Mouse (Mus musculus) megakaryocyte, embryonic 14.5 days (primary cell): Measurements from ENCODE around the gene St6galnac3. TPM values are rescaled to one million over a fixed set of nuclear protein-coding genes. Genes with fewer than 3 reads are reported as not detected.
A peak's percentile ranks its signal among the peaks of the same experiment; 100 is the strongest.
"Not testable (repeated sequence)": the region's sequence is repeated elsewhere in the genome, so short reads cannot be mapped to it uniquely, and the experiment has no call there.

ENCODE experiments used
- H3K27me3 ChIP-seq: replicated peaks from 2 replicates; pipeline ENCODE3; 2012; ENCODE audit warnings: inconsistent platforms
- H3K36me3 ChIP-seq: replicated peaks from 2 replicates; pipeline ENCODE3; 2012; ENCODE audit warnings: low read length, inconsistent platforms, mixed read lengths
- H3K4me1 ChIP-seq: 2 replicates; pipeline ENCODE4 v1.6.1; 2012; ENCODE audit warnings: inconsistent platforms
- H3K4me3 ChIP-seq: replicated peaks from 2 replicates; pipeline ENCODE3; 2012; ENCODE audit warnings: moderate library complexity, mild to moderate bottlenecking, inconsistent platforms
- H3K9me3 ChIP-seq: 2 replicates; pipeline ENCODE4 v1.6.1; 2012; ENCODE audit warnings: inconsistent platforms
- FLI1 ChIP-seq: IDR thresholded peaks from 2 replicates; pipeline ENCODE4 v1.6.1; 2012; ENCODE audit warnings: low read length, inconsistent platforms, mixed read lengths
- GATA1 ChIP-seq: IDR thresholded peaks from 3 replicates; pipeline ENCODE4 v1.6.1; 2012; ENCODE audit warnings: mixed read lengths, low read length, inconsistent platforms, borderline replicate concordance
- polyA plus RNA-seq: library from polyadenylated mRNA; stranded (reverse); fragments of >175 nt; gene quantifications from 2 replicates; pipeline ENCODE4 v1.2.3, GENCODE M21; 2012; ENCODE audit warnings: low replicate concordance; ENCODE audit not compliant: insufficient read depth

St6galnac3 gene
- polyA plus RNA-seq, result 0.04 and 1.9 TPM in 2 replicates

DNA sequence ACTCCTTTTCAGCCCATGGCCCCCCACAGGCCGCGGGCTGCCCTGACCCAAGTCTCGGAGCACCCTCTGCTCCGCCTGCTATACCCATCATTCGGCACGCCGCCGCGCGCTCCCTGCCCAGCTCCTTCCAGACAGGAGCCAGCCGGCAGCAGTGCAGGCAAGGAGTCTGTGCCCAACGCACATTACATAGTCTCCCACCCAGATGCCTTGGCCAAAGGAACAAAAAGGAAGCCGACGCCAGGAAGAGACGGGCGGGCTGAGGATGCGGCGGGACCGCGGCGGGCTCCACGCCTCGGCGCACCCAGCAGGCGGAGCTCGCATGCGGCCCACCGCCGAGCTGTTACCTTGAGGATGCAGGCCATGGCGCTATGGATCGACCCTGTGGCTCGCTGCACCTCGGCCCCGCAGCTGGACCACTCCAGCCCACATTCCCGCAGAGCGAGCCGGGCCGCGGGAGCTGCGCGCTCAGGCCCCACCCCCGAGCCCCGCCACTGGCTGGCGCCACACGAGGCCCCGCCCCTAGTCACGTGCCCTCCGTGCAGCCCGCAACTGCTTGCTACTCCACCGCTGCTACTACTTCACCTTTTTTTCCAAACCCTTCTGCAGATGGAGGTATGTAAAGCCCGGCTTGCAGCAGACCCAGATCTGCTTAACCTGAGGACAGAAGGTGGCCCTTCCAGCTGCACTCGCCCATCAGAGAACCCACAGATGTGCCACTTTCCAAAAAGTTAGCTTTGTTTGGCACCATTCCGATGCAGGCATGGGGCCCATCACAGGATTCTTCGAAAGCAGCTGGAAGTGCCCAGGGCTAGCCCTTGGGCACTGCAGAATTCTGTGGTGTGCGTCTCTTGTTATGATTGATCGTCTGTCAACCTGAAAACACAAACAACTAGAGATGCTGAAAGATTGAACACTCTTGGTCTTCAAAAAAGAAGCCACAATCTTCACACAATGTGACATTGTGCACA, at the start of gene St6galnac3:
St6galnac3 (minus strand) TSS at position 474 of the 968 bp plus-strand sequence.
- TF ChIP-seq FLI1, result no peak
- no peak for TF ChIP-seq GATA1
- no peaks in the 10 kb centered on the region for H3K36me3 ChIP-seq
- H3K27me3 ChIP-seq, result peaks cover 32% of the 10 kb centered on the region
- no peaks in the 10 kb centered on the region for H3K9me3 ChIP-seq
- peak within 1 kb of the TSS; percentile 96 for H3K4me3 ChIP-seq
- H3K4me1 ChIP-seq, result peaks cover 67% of the 10 kb centered on the region

DNA sequence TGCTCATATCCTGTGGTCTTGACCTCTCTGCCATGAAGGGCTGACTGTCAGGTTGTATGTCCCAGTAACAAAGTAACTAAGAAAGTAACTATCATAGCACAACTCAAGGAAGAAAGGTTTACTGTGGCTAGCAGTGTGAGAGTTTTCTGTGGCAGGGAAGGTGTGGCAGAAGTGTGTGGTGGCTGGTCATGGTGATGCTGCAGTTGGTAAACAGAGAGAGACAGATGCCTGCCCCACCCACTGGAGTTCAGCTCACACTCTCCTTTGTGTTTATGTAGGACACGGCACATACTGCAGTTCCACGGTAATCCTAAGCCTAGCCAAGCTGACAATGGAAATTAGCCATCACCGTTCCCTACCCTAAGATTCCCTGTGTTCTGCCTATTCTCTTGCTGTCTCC, 49.6 kb upstream of the St6galnac3 start:
- no peak overlapping the region for H3K4me3 ChIP-seq
- peaks cover 49% of the 10 kb centered on the region for H3K27me3 ChIP-seq
- TF ChIP-seq GATA1 (no peak), FLI1 (no peak)
- H3K9me3 ChIP-seq, result no peaks in the 10 kb centered on the region
- no peaks in the 10 kb centered on the region for H3K36me3 ChIP-seq
- peaks cover 5% of the 10 kb centered on the region; the same call in 1 of the 2 replicates for H3K4me1 ChIP-seq

DNA sequence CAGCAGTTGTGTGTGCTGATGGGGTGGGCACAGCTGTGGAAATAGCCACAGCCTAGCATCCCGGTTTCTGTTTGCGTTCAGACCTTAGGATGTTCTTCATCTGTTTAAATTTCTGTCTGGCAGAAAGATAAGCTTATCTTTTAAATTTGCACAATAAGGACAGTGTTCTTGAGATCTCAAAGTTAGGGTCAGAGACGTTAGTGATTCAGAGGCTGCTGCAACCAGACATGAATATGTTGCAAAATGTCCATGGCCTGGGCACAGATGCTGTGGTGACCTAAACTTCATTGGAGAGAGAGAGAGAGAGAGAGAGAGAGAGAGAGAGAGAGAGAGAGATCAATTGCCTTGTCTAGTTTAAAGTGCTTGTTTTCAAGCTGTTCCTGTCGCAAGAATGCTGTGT, 46.5 kb upstream of the St6galnac3 start:
- Histone ChIP-seq H3K4me3 (no peak overlapping the region), H3K27me3 (peaks cover 33% of the 10 kb centered on the region)

DNA sequence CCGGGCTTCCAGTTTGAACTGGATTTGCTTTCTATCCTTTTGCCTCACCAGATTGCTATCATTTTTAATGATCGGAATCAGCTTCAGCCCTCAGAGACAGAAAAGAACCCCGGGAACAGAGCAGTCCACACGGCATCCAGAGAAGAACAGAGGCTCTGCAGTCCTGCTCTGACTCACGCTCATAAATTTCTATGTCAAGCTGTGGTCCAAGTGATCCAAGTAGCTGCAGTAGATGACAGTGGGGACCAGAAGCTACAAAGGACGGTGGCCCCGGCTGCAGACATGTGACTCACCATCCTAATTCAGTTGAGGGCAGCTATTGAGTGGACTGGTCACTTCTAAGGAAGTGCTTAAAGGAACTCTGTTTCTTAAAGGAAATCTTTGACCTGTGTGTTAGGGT, 45.6 kb upstream of the St6galnac3 start:
- Histone ChIP-seq H3K4me3 (no peak overlapping the region), H3K4me1 (peaks cover 5% of the 10 kb centered on the region; the same call in 1 of the 2 replicates), H3K27me3 (peaks cover 33% of the 10 kb centered on the region), H3K9me3 (peaks cover 12% of the 10 kb centered on the region), H3K36me3 (no peaks in the 10 kb centered on the region)
- TF ChIP-seq GATA1 (no peak), FLI1 (no peak)

More for the DNA sequence above, 46.5 kb upstream of the St6galnac3 start:
- TF ChIP-seq GATA1, result no peak
- no peak for TF ChIP-seq FLI1
- Histone ChIP-seq H3K36me3 (no peaks in the 10 kb centered on the region), H3K4me1 (peaks cover 5% of the 10 kb centered on the region; the same call in 1 of the 2 replicates), H3K9me3 (peaks cover 12% of the 10 kb centered on the region)

- TF ChIP-seq GATA1 (no peak), FLI1 (no peak)
- Histone ChIP-seq H3K36me3 (no peaks in the 10 kb centered on the region), H3K27me3 (peaks cover 29% of the 10 kb centered on the region), H3K4me1 (peaks cover 13% of the 10 kb centered on the region), H3K9me3 (peaks cover 12% of the 10 kb centered on the region), H3K4me3 (no peak overlapping the region)
These were observed 44.2 kb upstream of the St6galnac3 start for GRCm38 (mm10) chr3:153769220-153769619.

GRCm38 (mm10) chr3:153765171-153765570, 40.2 kb upstream of the St6galnac3 start:
- peaks cover 13% of the 10 kb centered on the region for H3K27me3 ChIP-seq
- peaks cover 23% of the 10 kb centered on the region for H3K4me1 ChIP-seq

GRCm38 (mm10) chr3:153764760-153765159, 39.8 kb upstream of the St6galnac3 start:
- Histone ChIP-seq H3K36me3 (no peaks in the 10 kb centered on the region), H3K9me3 (peaks cover 15% of the 10 kb centered on the region), H3K27me3 (peaks cover 13% of the 10 kb centered on the region), H3K4me1 (peaks cover 23% of the 10 kb centered on the region), H3K4me3 (no peak overlapping the region)
- no peak for TF ChIP-seq FLI1
- no peak for TF ChIP-seq GATA1

More at GRCm38 (mm10) chr3:153765171-153765570, 40.2 kb upstream of the St6galnac3 start:
- Histone ChIP-seq H3K4me3 (no peak overlapping the region), H3K9me3 (peaks cover 15% of the 10 kb centered on the region), H3K36me3 (no peaks in the 10 kb centered on the region)
- TF ChIP-seq FLI1 (no peak), GATA1 (no peak)

- Histone ChIP-seq H3K36me3 (no peaks in the 10 kb centered on the region), H3K4me3 (no peak overlapping the region), H3K27me3 (peaks cover 32% of the 10 kb centered on the region), H3K4me1 (peaks cover 29% of the 10 kb centered on the region), H3K9me3 (peaks cover 16% of the 10 kb centered on the region)
- TF ChIP-seq GATA1 (no peak), FLI1 (no peak)
These were observed 36.2 kb upstream of the St6galnac3 start for GRCm38 (mm10) chr3:153761171-153761570.

- Histone ChIP-seq H3K27me3 (peaks cover 32% of the 10 kb centered on the region), H3K36me3 (no peaks in the 10 kb centered on the region), H3K4me3 (no peak overlapping the region), H3K4me1 (peaks cover 21% of the 10 kb centered on the region), H3K9me3 (peaks cover 24% of the 10 kb centered on the region)
- TF ChIP-seq FLI1 (no peak), GATA1 (no peak)
These were observed 34.3 kb upstream of the St6galnac3 start for GRCm38 (mm10) chr3:153759269-153759668.

- TF ChIP-seq GATA1 (no peak), FLI1 (no peak)
These were observed 31.6 kb upstream of the St6galnac3 start for GRCm38 (mm10) chr3:153756500-153756996.

DNA sequence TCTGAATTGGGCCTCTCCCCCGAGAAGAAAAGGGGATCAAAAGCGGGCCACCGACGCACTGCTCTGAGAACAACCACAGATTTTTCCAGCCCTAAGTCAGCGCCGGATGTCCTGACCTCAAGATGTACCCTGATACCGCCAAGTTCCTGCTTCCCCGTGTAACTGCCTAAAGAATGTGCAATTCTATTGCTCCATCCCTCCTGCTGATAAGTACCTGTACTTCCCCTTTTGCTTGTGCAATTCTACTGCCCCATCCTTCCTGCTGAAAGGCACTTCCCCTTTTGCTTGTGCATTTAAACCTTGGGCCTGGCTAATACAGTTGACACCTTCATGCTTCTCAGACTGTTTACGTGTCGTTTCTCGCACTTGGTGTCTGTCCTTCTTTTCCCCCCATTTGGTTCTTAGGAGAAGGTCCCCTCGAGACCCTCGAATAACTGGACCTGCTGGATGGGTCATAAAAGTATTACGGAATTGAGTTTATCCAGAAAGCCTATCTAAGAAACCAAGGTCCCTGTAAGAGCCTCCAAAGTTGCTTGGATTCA, 30.9 kb upstream of the St6galnac3 start:
- peaks cover 32% of the 10 kb centered on the region for H3K9me3 ChIP-seq
- peaks cover 22% of the 10 kb centered on the region for H3K27me3 ChIP-seq
- H3K36me3 ChIP-seq, H3K4me1 ChIP-seq, H3K4me3 ChIP-seq: not testable (repeated sequence)

More at GRCm38 (mm10) chr3:153756500-153756996, 31.6 kb upstream of the St6galnac3 start:
- H3K36me3 ChIP-seq, result no peaks in the 10 kb centered on the region
- H3K9me3 ChIP-seq, result peaks cover 35% of the 10 kb centered on the region
- peaks cover 26% of the 10 kb centered on the region for H3K27me3 ChIP-seq
- H3K4me1 ChIP-seq, result peaks cover 6% of the 10 kb centered on the region
- H3K4me3 ChIP-seq, result no peak overlapping the region
